Mouse (Mus musculus) heart, embryonic 14.5 days (tissue): ENCODE data around the gene Ddx20. TPM values are rescaled to one million over a fixed set of nuclear protein-coding genes. Genes with fewer than 3 reads are reported as not detected.

ENCODE experiments used
- ATAC-seq: fragments of 200-750 bp; cut with Nextera tagmentation; 2 replicates; pipeline ENCODE4 v1.8.0; 2017; ENCODE audit warnings: low read depth, moderate TSS enrichment; ENCODE audit not compliant: insufficient number of reproducible peaks, insufficient read depth, low FRiP score
- H3K27ac ChIP-seq, 2 experiments: fragments of 200-500 bp in 1 of 2; fragments of 300-500 bp in 1 of 2; sonication (generic) in 1 of 2; replicated peaks in 1 of 2; 2 replicates each; pipeline ENCODE4 v1.5.1; 2012 to 2014; ENCODE audit warnings: low read depth in 2 of 2, low read length in 2 of 2, control low read depth in 1 of 2, mild to moderate bottlenecking in 1 of 2, mixed read lengths in 1 of 2; ENCODE audit not compliant: control insufficient read depth in 1 of 2, insufficient read depth in 1 of 2
- H3K27me3 ChIP-seq: fragments of 300-500 bp; sonication (generic); 2 replicates; pipeline ENCODE4 v1.6.1; 2014; ENCODE audit warnings: mild to moderate bottlenecking, low read length, control low read depth; ENCODE audit not compliant: control insufficient read depth, insufficient read depth
- H3K36me3 ChIP-seq: fragments of 300-500 bp; sonication (generic); 2 replicates; pipeline ENCODE4 v1.6.1; 2014; ENCODE audit warnings: mild to moderate bottlenecking, control low read depth, low read length, mixed read lengths; ENCODE audit not compliant: control insufficient read depth, insufficient read depth
- H3K4me1 ChIP-seq, 2 experiments: fragments of 200-500 bp in 1 of 2; fragments of 300-500 bp in 1 of 2; sonication (generic) in 1 of 2; 2 replicates each; pipeline ENCODE4 v1.6.1; 2012 to 2014; ENCODE audit warnings: low read length in 2 of 2, control low read depth in 1 of 2, mixed read lengths in 1 of 2; ENCODE audit not compliant: control insufficient read depth in 2 of 2, insufficient read depth in 2 of 2
- H3K4me2 ChIP-seq: fragments of 300-500 bp; sonication (generic); 2 replicates; pipeline ENCODE4 v1.6.1; 2014; ENCODE audit warnings: mild to moderate bottlenecking, low read length
- H3K4me3 ChIP-seq, 2 experiments: fragments of 200-500 bp in 1 of 2; fragments of 300-500 bp in 1 of 2; sonication (generic) in 1 of 2; 2 replicates each; pipeline ENCODE4 v1.5.1; 2012 to 2014; ENCODE audit warnings: low read length in 2 of 2, mild to moderate bottlenecking in 2 of 2, control low read depth in 1 of 2, low read depth in 1 of 2, moderate library complexity in 1 of 2; ENCODE audit not compliant: control insufficient read depth in 1 of 2, insufficient read depth in 1 of 2
- H3K9ac ChIP-seq: fragments of 300-500 bp; sonication (generic); 2 replicates; pipeline ENCODE4 v1.6.1; 2014; ENCODE audit warnings: mild to moderate bottlenecking, low read length
- H3K9me3 ChIP-seq: fragments of 300-500 bp; sonication (generic); 2 replicates; pipeline ENCODE4 v1.6.1; 2016; ENCODE audit warnings: low read length, control low read depth; ENCODE audit not compliant: control insufficient read depth
- WGBS: fragments of 180-500 bp; shearing (Covaris S2); extraction: QIAGEN DNeasy Blood & Tissue Kit; methylation state at CpG from one replicate; pipeline ENCODE4 v1.1.7; 2014; 5-methylcytosine and 5-hydroxymethylcytosine counted together
- polyA plus RNA-seq: library from polyadenylated mRNA; unstranded; fragments of >200 nt; fragmentation: Nextera tagmentation; extraction: Ambion mirVana; gene quantifications from 2 replicates; pipeline ENCODE4 v1.2.1, GENCODE M21; 2014

Gene Ddx20
- polyA plus RNA-seq, 1 experiment from 2014 or later, result 20.2 TPM

DNA sequence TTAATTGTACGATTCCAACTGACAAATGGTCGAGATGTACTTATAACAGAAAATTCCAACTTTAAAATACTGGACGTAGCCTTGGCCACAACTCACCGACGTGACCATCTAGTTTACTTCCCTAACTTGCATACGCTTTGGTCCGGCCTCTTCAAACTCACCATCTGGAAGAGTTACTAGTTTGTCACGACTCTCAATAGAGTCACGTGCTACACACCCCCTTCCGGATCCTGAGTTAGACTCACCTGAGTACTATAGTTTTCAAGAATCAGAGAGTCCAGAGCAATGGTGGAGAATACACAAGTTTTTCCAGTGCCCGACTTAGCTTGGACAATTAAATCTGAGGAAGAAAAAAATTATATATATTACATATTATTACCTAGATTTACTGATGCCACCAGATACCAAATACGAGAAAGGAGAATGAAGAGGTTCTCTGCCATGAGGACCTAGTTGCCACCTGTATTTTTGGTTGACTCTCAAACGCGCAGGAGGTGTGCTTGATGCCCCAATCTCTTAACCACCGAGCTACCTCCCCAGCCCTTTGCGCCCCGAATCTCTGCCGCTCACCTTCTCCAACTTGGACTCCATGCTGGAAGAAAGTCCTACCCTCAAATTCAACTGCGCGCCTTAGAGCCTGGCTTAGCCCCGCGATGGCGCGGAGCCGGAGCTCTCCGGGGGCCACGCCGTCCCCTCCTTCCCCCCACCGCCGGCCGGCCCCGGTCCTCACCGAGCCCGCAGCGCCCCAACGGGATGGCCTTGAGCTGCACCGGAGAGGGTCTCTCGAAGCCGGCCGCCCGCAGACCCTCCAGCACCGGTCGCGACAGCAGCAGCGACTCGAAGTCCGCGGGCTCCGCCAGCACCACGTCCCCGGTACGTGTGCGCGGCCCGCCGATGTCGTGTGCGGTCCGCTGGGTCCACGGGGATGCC, 715 bp downstream of the Ddx20 start:
- H3K4me3 ChIP-seq, result peak overlapping the region; percentile 98 to 100
- H3K4me2 ChIP-seq, result peak overlapping the region; percentile 84
- H3K27me3 ChIP-seq, result no peaks in the 10 kb centered on the region
- no peaks in the 10 kb centered on the region for H3K9me3 ChIP-seq
- peak overlapping the region; percentile 93 for H3K9ac ChIP-seq
- peak overlapping the region; percentile 80 to 81 for H3K27ac ChIP-seq
- H3K36me3 ChIP-seq, result peaks cover 29% of the 10 kb centered on the region
- ATAC-seq, result no peak; the same call in none of the 2 replicates
- WGBS, result 8% methylated on average over 56 of the region's 60 CpGs
- peaks cover 0 to 5% of the 10 kb centered on the region in 2 experiments; a peak in 2 of 4 replicates for H3K4me1 ChIP-seq

DNA sequence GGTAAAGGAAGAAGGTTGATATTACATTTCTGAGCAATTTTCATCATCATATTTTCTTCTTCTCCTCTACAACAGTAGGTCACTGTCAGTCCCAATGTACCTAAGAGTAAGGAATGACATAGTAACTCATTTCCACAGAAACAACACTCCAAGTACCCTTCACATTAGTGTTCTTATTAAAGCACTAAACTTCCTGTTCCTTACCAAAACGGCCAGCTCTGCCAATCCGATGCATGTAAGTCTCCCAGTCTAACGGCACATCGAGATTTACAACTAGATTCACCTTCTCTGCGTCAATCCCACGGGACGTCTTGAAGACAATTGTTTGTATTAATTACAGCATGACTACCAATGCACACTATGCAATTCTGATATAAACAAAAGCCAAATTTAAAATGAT, 7.0 kb downstream of the Ddx20 start:
- H3K9me3 ChIP-seq, result no peaks in the 10 kb centered on the region
- no peak overlapping the region for H3K27ac ChIP-seq
- WGBS, result 90% methylated on average over 7 of the region's 7 CpGs
- H3K4me3 ChIP-seq, result no peak overlapping the region
- H3K27me3 ChIP-seq, result no peaks in the 10 kb centered on the region
- H3K36me3 ChIP-seq, result peaks cover 71% of the 10 kb centered on the region
- no peak for ATAC-seq
- no peaks in the 10 kb centered on the region for H3K4me1 ChIP-seq
- no peak overlapping the region for H3K4me2 ChIP-seq
- H3K9ac ChIP-seq, result no peak overlapping the region

- Histone ChIP-seq H3K27me3 (no peaks in the 10 kb centered on the region), H3K9ac (no peak overlapping the region), H3K9me3 (no peaks in the 10 kb centered on the region), H3K4me2 (no peak overlapping the region), H3K4me1 (peaks cover 0 to 2% of the 10 kb centered on the region in 2 experiments; a peak in 1 of 4 replicates), H3K27ac (no peak overlapping the region), H3K36me3 (peaks cover 36% of the 10 kb centered on the region), H3K4me3 (no peak overlapping the region)
- 67% methylated on average over 2 of the region's 2 CpGs for WGBS
- no peak for ATAC-seq
Observed at GRCm38 (mm10) chr3:105675932-105676331, 11.4 kb downstream of the Ddx20 start.

GRCm38 (mm10) chr3:105674595-105675218, 12.7 kb downstream of the Ddx20 start:
- no peak for ATAC-seq
- peaks cover 24% of the 10 kb centered on the region for H3K36me3 ChIP-seq
- no peak overlapping the region for H3K4me3 ChIP-seq
- H3K4me2 ChIP-seq, result no peak overlapping the region
- peaks cover 0 to 2% of the 10 kb centered on the region in 2 experiments; a peak in 1 of 4 replicates for H3K4me1 ChIP-seq
- 17% methylated on average over 7 of the region's 7 CpGs for WGBS
- H3K9me3 ChIP-seq, result no peaks in the 10 kb centered on the region
- H3K9ac ChIP-seq, result no peak overlapping the region
- no peak overlapping the region for H3K27ac ChIP-seq
- no peaks in the 10 kb centered on the region for H3K27me3 ChIP-seq

DNA sequence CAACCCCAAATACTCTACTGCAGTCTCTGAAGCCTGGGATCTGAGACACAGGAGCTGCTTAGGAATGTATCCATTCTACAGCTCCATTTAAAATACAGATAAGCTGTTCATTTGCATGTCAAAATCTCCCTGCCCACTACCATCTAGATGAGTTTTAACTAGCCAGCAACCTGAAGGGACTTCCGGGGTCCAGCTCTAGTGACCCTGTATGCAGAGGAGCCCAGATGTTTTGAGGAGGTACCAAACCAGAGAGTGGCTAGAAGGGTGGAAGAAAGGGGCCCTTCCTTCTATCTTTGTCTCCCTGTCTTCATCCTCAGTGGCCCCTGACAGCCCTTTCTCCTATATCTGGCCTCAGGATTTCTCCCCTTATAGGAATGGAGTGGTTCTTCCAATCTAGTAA, 16.6 kb downstream of the Ddx20 start:
- Histone ChIP-seq H3K4me2 (no peak overlapping the region), H3K9me3 (no peaks in the 10 kb centered on the region), H3K4me1 (peaks cover 0 to 2% of the 10 kb centered on the region in 2 experiments; a peak in 1 of 4 replicates), H3K27ac (no peak overlapping the region), H3K27me3 (no peaks in the 10 kb centered on the region), H3K4me3 (no peak overlapping the region), H3K9ac (no peak overlapping the region), H3K36me3 (no peaks in the 10 kb centered on the region)
- no peak for ATAC-seq
- WGBS, result 78% methylated on average over 1 of the region's 1 CpGs

- no peaks in the 10 kb centered on the region for H3K27me3 ChIP-seq
- no peak overlapping the region for H3K4me3 ChIP-seq
- no peaks in the 10 kb centered on the region for H3K9me3 ChIP-seq
- H3K4me1 ChIP-seq, result peaks cover 0 to 1% of the 10 kb centered on the region in 2 experiments; a peak in 1 of 4 replicates
- H3K9ac ChIP-seq, result no peak overlapping the region
- no peak overlapping the region for H3K27ac ChIP-seq
- WGBS, result 83% methylated on average over 3 of the region's 3 CpGs
- no peak overlapping the region for H3K4me2 ChIP-seq
- ATAC-seq, result no peak
- no peaks in the 10 kb centered on the region for H3K36me3 ChIP-seq
Observed at GRCm38 (mm10) chr3:105669776-105670175, 17.6 kb downstream of the Ddx20 start.

- no peak overlapping the region for H3K4me3 ChIP-seq
- H3K4me1 ChIP-seq, result no peaks in the 10 kb centered on the region
- WGBS, result 48% methylated on average over 9 of the region's 9 CpGs
Observed at GRCm38 (mm10) chr3:105668161-105668560, 19.2 kb downstream of the Ddx20 start.

More at GRCm38 (mm10) chr3:105668161-105668560, 19.2 kb downstream of the Ddx20 start:
- Histone ChIP-seq H3K27ac (no peak overlapping the region), H3K9ac (no peak overlapping the region), H3K4me2 (no peak overlapping the region), H3K36me3 (no peaks in the 10 kb centered on the region), H3K27me3 (no peaks in the 10 kb centered on the region), H3K9me3 (no peaks in the 10 kb centered on the region)
- ATAC-seq, result no peak
